In the genomic region with DNA sequence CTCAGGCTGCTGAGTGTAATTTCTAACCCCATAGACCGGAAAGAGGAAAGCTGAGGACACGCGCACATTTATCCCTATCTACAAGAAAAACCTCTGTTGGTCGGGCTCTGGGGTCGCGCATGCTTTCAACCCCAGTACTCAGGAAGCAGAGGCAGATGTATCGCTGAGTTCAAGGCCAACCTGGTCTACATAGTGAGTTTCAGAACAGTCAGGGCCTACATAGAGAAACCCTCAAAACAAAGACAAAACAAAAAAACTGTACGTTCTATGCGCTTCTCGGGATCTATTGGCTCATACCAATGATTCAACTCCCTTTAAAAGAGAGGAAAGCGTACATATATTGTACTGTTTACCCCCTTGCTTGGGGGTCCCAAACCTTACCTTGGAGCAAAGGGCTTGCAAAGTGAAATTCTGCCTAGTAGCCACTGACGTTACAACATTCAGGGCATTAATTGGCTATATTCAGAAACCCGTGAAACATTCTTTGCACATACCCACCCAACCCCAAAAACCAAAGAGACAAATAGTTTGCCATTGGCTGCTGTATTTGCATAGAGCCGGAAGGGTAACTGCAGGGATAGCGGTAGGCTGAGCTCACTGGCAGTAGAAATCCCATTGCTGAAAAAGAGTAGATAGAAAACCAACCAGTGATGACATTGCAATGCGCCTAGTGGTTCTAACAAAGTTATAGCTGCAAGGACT, we compare ENCODE assay signal across 9 mouse cellular contexts. TPM values are rescaled to one million over a fixed set of nuclear protein-coding genes. Genes with fewer than 3 reads are reported as not detected.
DNase-seq lines count a peak whose midpoint lies in the region; ATAC-seq and TF ChIP-seq lines count a peak whose summit lies in the region.
"Had no signal": no experiment of that assay in that cellular context is flagged by ENCODE, and none has a peak within 500 bp of the region (broad histone marks: within the 10 kb centered on the region; RNA-seq: fewer than 3 reads in every experiment).

No protein-coding gene starts in this region.

- peaks cover 6% of the 10 kb centered on the region; the same call in 1 of the 2 replicates for H3K4me1 ChIP-seq in brown adipose tissue, adult 24 weeks (ENCODE audit: control insufficient read depth, insufficient read depth, insufficient read length, low read length)
- H3K4me1 ChIP-seq in intestine, embryonic 14.5 days (replicated peaks; ENCODE audit: control insufficient read depth, insufficient read depth, low read length): 0 out of 2 replicates have a peak, but pooled peaks cover 10% of the 10 kb centered on the region
- peaks cover 5% of the 10 kb centered on the region for H3K4me1 ChIP-seq in neural tube, embryonic 14.5 days (ENCODE audit: control insufficient read depth, insufficient read depth, low read length)

- H3K4me2 ChIP-seq in intestine, embryonic 14.5 days (ENCODE audit: low read length): peak overlapping the region; percentile 44
- H3K4me2 ChIP-seq in neural tube, embryonic 14.5 days (ENCODE audit: low read depth, low read length): peak overlapping the region; percentile 47

- peak overlapping the region; percentile 80 for H3K4me3 ChIP-seq in left cerebral cortex, adult 2 months
- H3K4me3 ChIP-seq in brown adipose tissue, adult 24 weeks (ENCODE audit: insufficient read depth, low read depth, low read length): peak overlapping the region; percentile 52
- peak overlapping the region; percentile 28 for H3K4me3 ChIP-seq in intestine, embryonic 14.5 days (ENCODE audit: low read depth, low read length)
- H3K4me3 ChIP-seq in neural tube, embryonic 14.5 days (ENCODE audit: low read depth, low read length): peak overlapping the region; percentile 63

- intact Hi-C loops in left cerebral cortex, adult 2 months (cut with DNase I): no loop called here
- intact Hi-C loops in left cerebral cortex, postnatal 10 days (cut with DNase I): no loop called here
- intact Hi-C loops in gastrocnemius, postnatal 36 days (cut with DNase I): no loop called here

- no peak for ATAC-seq in intestine, embryonic 14.5 days (replicated peaks; ENCODE audit: low FRiP score, low TSS enrichment, low read depth)
- ATAC-seq in neural tube, embryonic 14.5 days (ENCODE audit: low read depth): no peak; the same call in 1 of the 2 replicates
- ATAC-seq in cerebellum, adult (ENCODE audit: insufficient number of reproducible peaks, low FRiP score, low TSS enrichment): no peak

- 43% methylated on average over 16 of the region's 16 CpGs for WGBS in intestine, embryonic 14.5 days
- 48% methylated on average over 16 of the region's 16 CpGs for WGBS in neural tube, embryonic 14.5 days

- H3K36me3 ChIP-seq in intestine, embryonic 14.5 days (ENCODE audit: control insufficient read depth, insufficient read depth, low read length): peaks cover 17% of the 10 kb centered on the region
- peaks cover 7% of the 10 kb centered on the region for H3K36me3 ChIP-seq in neural tube, embryonic 14.5 days (ENCODE audit: control insufficient read depth, insufficient read depth, low read length)

- H3K27me3 ChIP-seq in intestine, embryonic 14.5 days (replicated peaks; ENCODE audit: control insufficient read depth, insufficient read depth, low read length): no peaks in the 10 kb centered on the region
- no peaks in the 10 kb centered on the region for H3K27me3 ChIP-seq in neural tube, embryonic 14.5 days (ENCODE audit: control insufficient read depth, insufficient read depth, low read length)

- peak overlapping the region; percentile 66 for H3K27ac ChIP-seq in left cerebral cortex, adult 2 months
- peak overlapping the region; percentile 53 for H3K27ac ChIP-seq in brown adipose tissue, adult 24 weeks (replicated peaks; ENCODE audit: low read depth, low read length)
- 0 out of 2 replicates have a peak overlapping the region, but pooled peaks have one; percentile 2 for H3K27ac ChIP-seq in intestine, embryonic 14.5 days (ENCODE audit: low read depth)
- peak overlapping the region; percentile 82 for H3K27ac ChIP-seq in neural tube, embryonic 14.5 days (ENCODE audit: low read depth, low read length)

- H3K9me3 ChIP-seq in intestine, embryonic 14.5 days (ENCODE audit: control insufficient read depth, low read length): no peaks in the 10 kb centered on the region
- no peaks in the 10 kb centered on the region for H3K9me3 ChIP-seq in neural tube, embryonic 14.5 days (ENCODE audit: control insufficient read depth, low read length)

- H3K9ac ChIP-seq in intestine, embryonic 14.5 days (ENCODE audit: low read length): no peak overlapping the region
- H3K9ac ChIP-seq in neural tube, embryonic 14.5 days (replicated peaks; ENCODE audit: low read depth, low read length): peak overlapping the region; percentile 18

- DNase-seq in left cerebral cortex, adult 2 months (ENCODE audit: extremely low spot score in 1 of 2, low spot score in 2 of 2): no peak
- no peak for DNase-seq in left cerebral cortex, postnatal 10 days (ENCODE audit: extremely low spot score in 1 of 2, low spot score in 2 of 2)
- DNase-seq in intestine, embryonic 14.5 days (ENCODE audit: low spot score): no peak
- DNase-seq in gastrocnemius, postnatal 36 days: no peak
- DNase-seq in urinary bladder, adult 18-20 months (ENCODE audit: low spot score in 2 of 2): no peak

- no peak for TF ChIP-seq CTCF in left cerebral cortex, adult 2 months (IDR thresholded peaks at IDR 0.05)

RNA-seq across cellular contexts. Expression of a gene that starts 0.7 kb away (rescaled TPM):
- total RNA-seq in left cerebral cortex, adult 2 months (2021): 10 to 100 TPM; 89.7 to 93.2 TPM
- 10 to 100 TPM; 85.4 to 89.5 TPM for total RNA-seq in left cerebral cortex, postnatal 10 days (2021)
- 13.6 and 21.4 TPM in 2 replicates for polyA plus RNA-seq in brown adipose tissue, adult 24 weeks (2012; ENCODE audit: insufficient read depth, insufficient read length, missing spikeins)
- polyA plus RNA-seq in intestine, embryonic 14.5 days (2014; fragmentation: Nextera tagmentation; extraction: Ambion mirVana): 59.8 and 60.8 TPM in 2 replicates
- 100.0 and 100 TPM in 2 replicates for polyA plus RNA-seq in neural tube, embryonic 14.5 days (2014; fragmentation: Nextera tagmentation; extraction: Ambion mirVana)
- 1 to 10 TPM; 8.5 to 9.3 TPM for total RNA-seq in gastrocnemius, postnatal 36 days (2021)

RNA-seq across cellular contexts. Expression of a gene that starts 1.5 kb away (rescaled TPM):
- not detected for total RNA-seq in left cerebral cortex, adult 2 months (2021)
- not detected for total RNA-seq in left cerebral cortex, postnatal 10 days (2021)
- not detected in 2 replicates for polyA plus RNA-seq in brown adipose tissue, adult 24 weeks (2012; ENCODE audit: insufficient read depth, insufficient read length, missing spikeins)
- 0.52 TPM in 1 of 2 replicates, not detected in the other for polyA plus RNA-seq in intestine, embryonic 14.5 days (2014; fragmentation: Nextera tagmentation; extraction: Ambion mirVana)
- 0.94 TPM in 1 of 2 replicates, not detected in the other for polyA plus RNA-seq in neural tube, embryonic 14.5 days (2014; fragmentation: Nextera tagmentation; extraction: Ambion mirVana)
- total RNA-seq in gastrocnemius, postnatal 36 days (2021): not detected
- total RNA-seq: neutrophil, adult 5-6 weeks had no signal

RNA-seq across cellular contexts. Expression of a gene that starts 1.6 kb away (rescaled TPM):
- 1 to 10 TPM in 1 of 2 experiments, under 1 TPM in 1; 0.68 to 1.6 TPM for total RNA-seq in left cerebral cortex, adult 2 months (2021)
- 1 to 10 TPM; 1.5 to 3.2 TPM for total RNA-seq in left cerebral cortex, postnatal 10 days (2021)
- polyA plus RNA-seq in brown adipose tissue, adult 24 weeks (2012; ENCODE audit: insufficient read depth, insufficient read length, missing spikeins): not detected in 2 replicates
- 0.34 and 11.1 TPM in 2 replicates for polyA plus RNA-seq in intestine, embryonic 14.5 days (2014; fragmentation: Nextera tagmentation; extraction: Ambion mirVana)
- 14.7 and 24.4 TPM in 2 replicates for polyA plus RNA-seq in neural tube, embryonic 14.5 days (2014; fragmentation: Nextera tagmentation; extraction: Ambion mirVana)
- total RNA-seq in gastrocnemius, postnatal 36 days (2021): under 1 TPM; 0.57 to 0.69 TPM
- total RNA-seq: neutrophil, adult 5-6 weeks had no signal

RNA-seq across cellular contexts. Expression of a gene that starts 12.8 kb away (rescaled TPM):
- total RNA-seq in left cerebral cortex, adult 2 months (2021): 100 to 1,000 TPM in 1 of 2 experiments, 10 to 100 TPM in 1; 92.8 to 109 TPM
- 10 to 100 TPM; 82.3 to 84.9 TPM for total RNA-seq in left cerebral cortex, postnatal 10 days (2021)
- 22.6 and 23.9 TPM in 2 replicates for polyA plus RNA-seq in brown adipose tissue, adult 24 weeks (2012; ENCODE audit: insufficient read depth, insufficient read length, missing spikeins)
- 39.3 and 43.1 TPM in 2 replicates for polyA plus RNA-seq in intestine, embryonic 14.5 days (2014; fragmentation: Nextera tagmentation; extraction: Ambion mirVana)
- polyA plus RNA-seq in neural tube, embryonic 14.5 days (2014; fragmentation: Nextera tagmentation; extraction: Ambion mirVana): 46.9 and 48.3 TPM in 2 replicates
- total RNA-seq in gastrocnemius, postnatal 36 days (2021): 100 to 1,000 TPM in 1 of 2 experiments, 10 to 100 TPM in 1; 99.1 to 112 TPM

RNA-seq across cellular contexts. Expression of a gene that starts 16.2 kb away (rescaled TPM):
- 10 to 100 TPM; 21.6 to 26.1 TPM for total RNA-seq in left cerebral cortex, adult 2 months (2021)
- 10 to 100 TPM; 19.7 to 21.5 TPM for total RNA-seq in left cerebral cortex, postnatal 10 days (2021)
- 5.6 and 8.2 TPM in 2 replicates for polyA plus RNA-seq in brown adipose tissue, adult 24 weeks (2012; ENCODE audit: insufficient read depth, insufficient read length, missing spikeins)
- polyA plus RNA-seq in intestine, embryonic 14.5 days (2014; fragmentation: Nextera tagmentation; extraction: Ambion mirVana): 3.7 and 4.6 TPM in 2 replicates
- 3.6 TPM in 2 replicates for polyA plus RNA-seq in neural tube, embryonic 14.5 days (2014; fragmentation: Nextera tagmentation; extraction: Ambion mirVana)
- total RNA-seq in gastrocnemius, postnatal 36 days (2021): 10 to 100 TPM; 11.6 to 18.1 TPM

Comparison
In these comparisons a context has a peak if more than half of its experiments do, and no peak if none do; other contexts are left out.
1. H3K27ac ChIP-seq: peak in every context shown above with its lines; median percentile 82 in neural tube, embryonic 14.5 days; 66 in left cerebral cortex, adult 2 months; 53 in brown adipose tissue, adult 24 weeks; 2 in intestine, embryonic 14.5 days.
2. H3K4me3 ChIP-seq: peak in every context shown above with its lines; median percentile 80 in left cerebral cortex, adult 2 months; 63 in neural tube, embryonic 14.5 days; 52 in brown adipose tissue, adult 24 weeks; 28 in intestine, embryonic 14.5 days.
3. RNA of a gene that starts 0.7 kb away (total RNA-seq): 89.7 to 93.2 TPM in left cerebral cortex, adult 2 months and 85.4 to 89.5 TPM in left cerebral cortex, postnatal 10 days; 8.5 to 9.3 TPM in gastrocnemius, postnatal 36 days; every median in the first group is over 4 times any median in the second.